Mouse (Mus musculus) intestine, postnatal 0 days (tissue): ENCODE measurements at regions not wholly inside any gene's neighbourhood (a gene's known extent, or its start where the extent isn't known, plus 50 kb on each side); places are given as distances from the start of the nearest gene placed in this dataset.

ENCODE experiments used
- ATAC-seq: fragments of 200-750 bp; cut with Nextera tagmentation; 2 replicates; pipeline ENCODE4 v1.8.0; 2017; ENCODE audit warnings: mild to moderate bottlenecking, moderate TSS enrichment, moderate library complexity
- H3K27ac ChIP-seq: fragments of 300-500 bp; sonication (generic); 2 replicates; pipeline ENCODE4 v1.5.1; 2014; ENCODE audit warnings: mild to moderate bottlenecking, low read depth, low read length, moderate library complexity
- H3K27me3 ChIP-seq: fragments of 300-500 bp; sonication (generic); replicated peaks from 2 replicates; pipeline ENCODE4 v1.6.1; 2014; ENCODE audit warnings: low read length, mixed read lengths; ENCODE audit not compliant: control insufficient read depth, insufficient read depth
- H3K36me3 ChIP-seq: fragments of 300-500 bp; sonication (generic); 2 replicates; pipeline ENCODE4 v1.6.1; 2014; ENCODE audit warnings: mild to moderate bottlenecking, moderate library complexity; ENCODE audit not compliant: control insufficient read depth, insufficient read depth
- H3K4me1 ChIP-seq: fragments of 300-500 bp; sonication (generic); replicated peaks from 2 replicates; pipeline ENCODE4 v1.6.1; 2014; ENCODE audit warnings: antibody characterized with exemption, low read length, mixed read lengths; ENCODE audit not compliant: control insufficient read depth, insufficient read depth
- H3K4me2 ChIP-seq: fragments of 300-500 bp; sonication (generic); replicated peaks from 2 replicates; pipeline ENCODE4 v1.6.1; 2014; ENCODE audit warnings: low read depth, mild to moderate bottlenecking, moderate library complexity
- H3K4me3 ChIP-seq: fragments of 300-500 bp; sonication (generic); 2 replicates; pipeline ENCODE4 v1.5.1; 2014; ENCODE audit warnings: low read depth, low read length
- H3K9ac ChIP-seq: fragments of 300-500 bp; sonication (generic); 2 replicates; pipeline ENCODE4 v1.6.1; 2014; ENCODE audit warnings: mild to moderate bottlenecking, low read depth, low read length
- H3K9me3 ChIP-seq: fragments of 300-500 bp; sonication (generic); 2 replicates; pipeline ENCODE4 v1.6.1; 2016; ENCODE audit warnings: mixed run types; ENCODE audit not compliant: control insufficient read depth
- CTCF ChIP-seq: sonication (generic); IDR thresholded peaks from 2 replicates; pipeline ENCODE4 v1.5.1; 2016; ENCODE audit warnings: low read depth, mild to moderate bottlenecking, control low read depth, antibody characterized with exemption, moderate library complexity
- WGBS: fragments of 180-500 bp; shearing (Covaris S2); extraction: QIAGEN DNeasy Blood & Tissue Kit; methylation state at CpG from one replicate; pipeline ENCODE4 v1.1.7; 2014; 5-methylcytosine and 5-hydroxymethylcytosine counted together

GRCm38 (mm10) chr4:64669722-64670121 is 454.3 kb upstream of the Pappa start:
- WGBS = 84% methylated on average over 2 of the region's 2 CpGs

GRCm38 (mm10) chr4:64676438-64676837 is 447.5 kb upstream of the Pappa start:
- Histone ChIP-seq H3K4me2 (no peak overlapping the region), H3K9ac (no peak overlapping the region), H3K27me3 (no peaks in the 10 kb centered on the region), H3K9me3 (no peaks in the 10 kb centered on the region), H3K27ac (no peak overlapping the region), H3K4me1 (no peaks in the 10 kb centered on the region), H3K4me3 (no peak overlapping the region), H3K36me3 (no peaks in the 10 kb centered on the region)
- TF ChIP-seq CTCF = no peak
- no peak for ATAC-seq
- 20% methylated on average over 6 of the region's 6 CpGs for WGBS

More at GRCm38 (mm10) chr4:64669722-64670121, 454.3 kb upstream of the Pappa start:
- no peak overlapping the region for H3K4me2 ChIP-seq
- ATAC-seq = no peak
- H3K9me3 ChIP-seq = no peaks in the 10 kb centered on the region
- H3K27me3 ChIP-seq = no peaks in the 10 kb centered on the region
- no peak for TF ChIP-seq CTCF
- H3K36me3 ChIP-seq = no peaks in the 10 kb centered on the region
- no peak overlapping the region for H3K9ac ChIP-seq
- no peak overlapping the region for H3K4me3 ChIP-seq
- H3K27ac ChIP-seq = no peak overlapping the region
- no peaks in the 10 kb centered on the region for H3K4me1 ChIP-seq

- Histone ChIP-seq H3K4me3 (no peak overlapping the region), H3K27ac (no peak overlapping the region), H3K27me3 (no peaks in the 10 kb centered on the region), H3K9me3 (no peaks in the 10 kb centered on the region), H3K4me2 (no peak overlapping the region), H3K9ac (no peak overlapping the region), H3K36me3 (no peaks in the 10 kb centered on the region), H3K4me1 (no peaks in the 10 kb centered on the region)
- no peak for ATAC-seq
- no peak for TF ChIP-seq CTCF
- WGBS = 66% methylated on average over 5 of the region's 5 CpGs
These were observed 447.1 kb upstream of the Pappa start for GRCm38 (mm10) chr4:64676881-64677280.

DNA sequence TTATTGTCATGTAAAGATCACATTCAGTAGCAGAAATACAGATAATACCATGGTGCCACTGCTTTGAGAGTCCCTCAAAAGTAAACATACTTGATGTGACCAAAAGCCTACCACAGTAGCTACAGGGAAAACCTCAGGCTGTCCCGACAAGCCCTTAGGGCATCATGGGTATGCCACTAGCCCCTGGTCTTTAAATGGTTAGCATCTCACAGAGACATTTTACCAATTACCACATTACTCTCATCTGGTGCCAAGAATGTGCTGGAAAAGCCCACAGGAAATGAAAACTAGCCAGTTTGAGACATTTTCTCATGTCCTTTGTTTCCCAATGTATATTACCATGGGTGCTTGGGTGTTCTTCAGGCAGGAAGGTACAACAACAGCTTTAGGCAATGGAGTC is 439.3 kb upstream of the Pappa start:
- no peak for TF ChIP-seq CTCF
- Histone ChIP-seq H3K27ac (no peak overlapping the region), H3K4me2 (no peak overlapping the region), H3K27me3 (no peaks in the 10 kb centered on the region), H3K4me1 (no peaks in the 10 kb centered on the region), H3K9ac (no peak overlapping the region), H3K9me3 (no peaks in the 10 kb centered on the region), H3K36me3 (no peaks in the 10 kb centered on the region), H3K4me3 (no peak overlapping the region)
- no peak for ATAC-seq
- 84% methylated on average over 1 of the region's 1 CpGs for WGBS

GRCm38 (mm10) chr4:64696134-64696533 is 427.8 kb upstream of the Pappa start:
- no peaks in the 10 kb centered on the region for H3K27me3 ChIP-seq
- no peaks in the 10 kb centered on the region for H3K4me1 ChIP-seq
- no peak overlapping the region for H3K4me3 ChIP-seq
- 61% methylated on average over 1 of the region's 1 CpGs for WGBS
- ATAC-seq = no peak
- no peaks in the 10 kb centered on the region for H3K9me3 ChIP-seq
- H3K4me2 ChIP-seq = no peak overlapping the region
- H3K27ac ChIP-seq = no peak overlapping the region
- no peaks in the 10 kb centered on the region for H3K36me3 ChIP-seq
- no peak for TF ChIP-seq CTCF
- H3K9ac ChIP-seq = no peak overlapping the region

- H3K9me3 ChIP-seq = no peaks in the 10 kb centered on the region
- no peaks in the 10 kb centered on the region for H3K27me3 ChIP-seq
- H3K9ac ChIP-seq = no peak overlapping the region
- H3K36me3 ChIP-seq = no peaks in the 10 kb centered on the region
- H3K4me1 ChIP-seq = no peaks in the 10 kb centered on the region
- 39% methylated on average over 3 of the region's 3 CpGs for WGBS
- no peak overlapping the region for H3K27ac ChIP-seq
- ATAC-seq = no peak
- no peak for TF ChIP-seq CTCF
- no peak overlapping the region for H3K4me3 ChIP-seq
- no peak overlapping the region for H3K4me2 ChIP-seq
These were observed 400.7 kb upstream of the Pappa start for GRCm38 (mm10) chr4:64723296-64723695.

- Histone ChIP-seq H3K4me3 (no peak overlapping the region), H3K27me3 (no peaks in the 10 kb centered on the region), H3K27ac (no peak overlapping the region), H3K4me2 (no peak overlapping the region), H3K9me3 (no peaks in the 10 kb centered on the region), H3K36me3 (no peaks in the 10 kb centered on the region), H3K4me1 (no peaks in the 10 kb centered on the region), H3K9ac (no peak overlapping the region)
- WGBS = 49% methylated on average over 1 of the region's 1 CpGs
- ATAC-seq = no peak
- no peak for TF ChIP-seq CTCF
These were observed 399.1 kb upstream of the Pappa start for GRCm38 (mm10) chr4:64724851-64725250.
